Mouse (Mus musculus) embryonic fibroblast, embryonic 13.5 days (primary cell): ENCODE results near the gene Hectd4.

Experiments used
- CTCF ChIP-seq: IDR thresholded peaks from 2 replicates; pipeline ENCODE4 v1.5.1; 2011; ENCODE audit warnings: mild to moderate bottlenecking, control low read depth, low read length, moderate library complexity, borderline replicate concordance; ENCODE audit not compliant: insufficient read depth
- POLR2A ChIP-seq: IDR thresholded peaks from 2 replicates; pipeline ENCODE4 v1.6.1; 2011; ENCODE audit warnings: low read depth, mild to moderate bottlenecking, control low read depth, low read length, moderate library complexity

DNA sequence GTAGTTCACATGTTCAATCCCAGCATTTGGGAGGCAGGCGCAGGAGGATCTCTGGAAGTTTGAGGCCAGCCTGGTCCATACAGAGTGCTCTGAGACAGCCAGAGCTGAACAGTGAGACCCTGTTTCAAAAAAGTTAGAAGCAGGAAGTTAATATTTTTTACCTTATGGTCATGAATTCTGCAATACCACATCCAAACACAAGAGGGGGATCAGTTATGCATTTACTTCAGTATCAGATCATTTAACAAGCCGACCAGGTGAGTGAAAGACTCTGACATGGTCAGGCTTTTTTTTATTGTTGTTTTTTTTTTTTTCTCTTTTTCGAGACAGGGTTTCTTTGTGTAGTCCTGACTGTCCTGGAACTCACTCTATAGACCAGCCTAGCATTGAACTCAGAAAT is 18.3 kb upstream of the Hectd4 start:
- TF ChIP-seq POLR2A (no peak), CTCF (no peak)
